In the genomic region with DNA sequence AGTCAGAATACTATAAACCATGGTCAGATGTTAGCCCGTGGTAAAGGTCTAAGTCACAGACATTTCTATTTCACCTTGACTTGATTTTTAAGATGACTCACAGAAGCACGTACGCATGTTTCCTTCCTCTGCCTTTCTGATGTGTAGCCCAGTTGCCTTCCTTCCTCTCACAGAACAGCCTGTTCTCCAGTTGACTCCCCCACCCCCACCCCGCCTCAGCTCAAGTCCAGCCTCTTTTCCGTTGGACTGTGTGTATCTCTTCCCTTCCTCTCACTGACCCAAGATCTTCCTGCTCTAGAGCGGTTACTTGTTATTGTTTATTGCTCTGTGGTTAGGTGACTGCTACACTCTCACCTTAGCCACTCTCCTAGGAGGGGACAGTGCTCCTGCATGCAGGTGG, we compare ENCODE assay signal across 14 mouse cellular contexts. TPM values are rescaled to one million over a fixed set of nuclear protein-coding genes. Genes with fewer than 3 reads are reported as not detected.
DNase-seq lines count a peak whose midpoint lies in the region; ATAC-seq and TF ChIP-seq lines count a peak whose summit lies in the region.
"Had no signal": no experiment of that assay in that cellular context is flagged by ENCODE, and none has a peak within 500 bp of the region (broad histone marks: within the 10 kb centered on the region; RNA-seq: fewer than 3 reads in every experiment).

No protein-coding gene starts in this region.

- H3K27ac ChIP-seq in testis, adult 2 months (ENCODE audit: control insufficient read depth, insufficient read depth, low read depth, low read length), result peak overlapping the region; percentile 23; the same call in 1 of the 2 replicates
- 0 out of 2 replicates have a peak overlapping the region, but pooled peaks have one; percentile 7 for H3K27ac ChIP-seq in liver, embryonic 12.5 days
- H3K27ac ChIP-seq in midbrain, embryonic 13.5 days, result no peak overlapping the region
- H3K27ac ChIP-seq: midbrain, embryonic 12.5 days had no signal

- no peak for TF ChIP-seq CTCF in testis, adult 2 months (IDR thresholded peaks at IDR 0.05; ENCODE audit: control insufficient read depth, insufficient read depth, insufficient replicate concordance, low read depth, low read length)

- H3K9ac ChIP-seq in liver, embryonic 12.5 days, result no peak overlapping the region
- no peak overlapping the region for H3K9ac ChIP-seq in midbrain, embryonic 13.5 days (replicated peaks)
- H3K9ac ChIP-seq: midbrain, embryonic 12.5 days had no signal

- intact Hi-C loops in heart, postnatal 10 days (cut with DNase I), result no loop called here

- no peak overlapping the region for H3K4me3 ChIP-seq in testis, adult 2 months (ENCODE audit: control insufficient read depth, low read depth, low read length)
- no peak overlapping the region for H3K4me3 ChIP-seq in liver, embryonic 12.5 days
- H3K4me3 ChIP-seq in midbrain, embryonic 13.5 days (replicated peaks), result no peak overlapping the region
- H3K4me3 ChIP-seq: midbrain, embryonic 12.5 days had no signal

- peaks cover 2% of the 10 kb centered on the region; the same call in 1 of the 2 replicates for H3K4me1 ChIP-seq in testis, adult 2 months (ENCODE audit: control insufficient read depth, insufficient read depth, low read length)
- H3K4me1 ChIP-seq in liver, embryonic 12.5 days, result peaks cover 22% of the 10 kb centered on the region
- H3K4me1 ChIP-seq in midbrain, embryonic 13.5 days (replicated peaks), result no peaks in the 10 kb centered on the region
- H3K4me1 ChIP-seq: midbrain, embryonic 12.5 days had no signal

- peak overlapping the region; percentile 6; the same call in 1 of the 2 replicates for H3K4me2 ChIP-seq in liver, embryonic 12.5 days
- no peak overlapping the region for H3K4me2 ChIP-seq in midbrain, embryonic 13.5 days (replicated peaks)
- H3K4me2 ChIP-seq: midbrain, embryonic 12.5 days had no signal

- peak; percentile 62 for ATAC-seq in liver, embryonic 12.5 days
- peak; percentile 35 for ATAC-seq in megakaryocyte-erythroid progenitor cell, adult 5-6 weeks (replicated peaks; ENCODE audit: low FRiP score, low TSS enrichment, poor library complexity, severe bottlenecking)
- ATAC-seq in midbrain, embryonic 13.5 days, result no peak

- no peak for TF ChIP-seq POLR2A in testis, adult 2 months (IDR thresholded peaks at IDR 0.05; ENCODE audit: control insufficient read depth, low read depth, low read length)

- no peak for DNase-seq in testis, postnatal 10 days (ENCODE audit: low spot score)
- DNase-seq in heart, postnatal 10 days, result peak; percentile 23 to 26
- DNase-seq in layer of hippocampus, postnatal 25 days (ENCODE audit: extremely low spot score in 1 of 2, low spot score in 1 of 2), result no peak
- DNase-seq in cerebellum, adult 9-11 months, result no peak
- DNase-seq: gastrocnemius, postnatal 10 days; thymus, postnatal 25 days had no signal

- no peaks in the 10 kb centered on the region for H3K36me3 ChIP-seq in testis, adult 2 months (ENCODE audit: control insufficient read depth, insufficient read depth, low read length)
- H3K36me3 ChIP-seq in liver, embryonic 12.5 days, result no peaks in the 10 kb centered on the region
- peaks cover 44% of the 10 kb centered on the region for H3K36me3 ChIP-seq in midbrain, embryonic 13.5 days

- H3K9me3 ChIP-seq in liver, embryonic 12.5 days (replicated peaks), result no peaks in the 10 kb centered on the region
- no peaks in the 10 kb centered on the region for H3K9me3 ChIP-seq in midbrain, embryonic 13.5 days
- H3K9me3 ChIP-seq: midbrain, embryonic 12.5 days had no signal

- 11% methylated on average over 6 of the region's 6 CpGs for WGBS in liver, embryonic 12.5 days (ENCODE audit: insufficient replicate concordance)
- 81% methylated on average over 6 of the region's 6 CpGs for WGBS in midbrain, embryonic 13.5 days

- no peaks in the 10 kb centered on the region for H3K27me3 ChIP-seq in testis, adult 2 months (ENCODE audit: control insufficient read depth, insufficient read depth, low read length)
- no peaks in the 10 kb centered on the region for H3K27me3 ChIP-seq in liver, embryonic 12.5 days (replicated peaks)
- no peaks in the 10 kb centered on the region for H3K27me3 ChIP-seq in midbrain, embryonic 13.5 days
- H3K27me3 ChIP-seq: midbrain, embryonic 12.5 days had no signal

RNA-seq across cellular contexts. Expression of a gene that starts 49.5 kb away (rescaled TPM):
- 0.12 TPM in 1 of 2 replicates, not detected in the other for polyA plus RNA-seq in testis, adult 2 months (2012; rRNA removed)
- total RNA-seq in heart, postnatal 10 days (2021), result not detected
- polyA plus RNA-seq in liver, embryonic 12.5 days (2016; fragmentation: Nextera tagmentation; extraction: Ambion mirVana), result not detected in 2 replicates
- total RNA-seq in megakaryocyte-erythroid progenitor cell, adult 5-6 weeks (2014; fragmentation: Nextera tagmentation), result not detected in 2 replicates
- total RNA-seq in megakaryocyte-erythroid progenitor cell, adult 5-6 weeks (2017), result not detected in 2 replicates
- not detected for total RNA-seq in layer of hippocampus, postnatal 25 days (2021)
- polyA plus RNA-seq in midbrain, embryonic 13.5 days (2015; fragmentation: Nextera tagmentation; extraction: Ambion mirVana), result not detected in 2 replicates
- total RNA-seq: gastrocnemius, postnatal 10 days; layer of hippocampus, adult 18-20 months had no signal
- polyA plus RNA-seq: brain, embryonic 14.5 days; embryonic facial prominence, embryonic 11.5 days; midbrain, embryonic 12.5 days had no signal

RNA-seq across cellular contexts. Expression of a gene that starts 54.0 kb away (rescaled TPM):
- polyA plus RNA-seq in testis, adult 2 months (2012; rRNA removed), result 27.5 and 27.9 TPM in 2 replicates
- 10 to 100 TPM in 1 of 2 experiments, 1 to 10 TPM in 1; 9.4 to 12.0 TPM for total RNA-seq in heart, postnatal 10 days (2021)
- 26.0 and 26.8 TPM in 2 replicates for polyA plus RNA-seq in liver, embryonic 12.5 days (2016; fragmentation: Nextera tagmentation; extraction: Ambion mirVana)
- total RNA-seq in megakaryocyte-erythroid progenitor cell, adult 5-6 weeks (2014; fragmentation: Nextera tagmentation), result 55.6 and 86.4 TPM in 2 replicates
- total RNA-seq in megakaryocyte-erythroid progenitor cell, adult 5-6 weeks (2017), result 28.6 and 62.9 TPM in 2 replicates
- total RNA-seq in layer of hippocampus, postnatal 25 days (2021), result 1 to 10 TPM; 5.4 to 7.4 TPM
- polyA plus RNA-seq in midbrain, embryonic 13.5 days (2015; fragmentation: Nextera tagmentation; extraction: Ambion mirVana), result 17.4 and 18.0 TPM in 2 replicates

Comparison
In these comparisons a context has a peak if more than half of its experiments do, and no peak if none do; other contexts are left out.
1. DNase-seq: peak in heart, postnatal 10 days (2 of 2); none in testis, postnatal 10 days (single experiment), layer of hippocampus, postnatal 25 days (0 of 2) and cerebellum, adult 9-11 months (single experiment).